Mouse (Mus musculus) midbrain, embryonic 12.5 days (tissue): ENCODE measurements around the gene Zic1. TPM values are rescaled to one million over a fixed set of nuclear protein-coding genes. Genes with fewer than 3 reads are reported as not detected.

Experiments
- ATAC-seq: fragments of 200-750 bp; cut with Nextera tagmentation; 2 replicates; pipeline ENCODE4 v1.8.0; 2017; ENCODE audit warnings: low read depth, moderate TSS enrichment, moderate library complexity; ENCODE audit not compliant: low FRiP score
- H3K27ac ChIP-seq: fragments of 300-500 bp; sonication (generic); replicated peaks from 2 replicates; pipeline ENCODE4 v1.5.1; 2016; ENCODE audit warnings: mild to moderate bottlenecking
- H3K27me3 ChIP-seq: fragments of 300-500 bp; sonication (generic); 2 replicates; pipeline ENCODE4 v1.6.1; 2016; ENCODE audit warnings: mild to moderate bottlenecking
- H3K36me3 ChIP-seq: fragments of 300-500 bp; sonication (generic); 2 replicates; pipeline ENCODE4 v1.6.1; 2016
- H3K4me1 ChIP-seq: fragments of 300-500 bp; sonication (generic); 2 replicates; pipeline ENCODE4 v1.6.1; 2016
- H3K4me2 ChIP-seq: fragments of 300-500 bp; sonication (generic); replicated peaks from 2 replicates; pipeline ENCODE4 v1.6.1; 2016; ENCODE audit warnings: mild to moderate bottlenecking, moderate library complexity
- H3K4me3 ChIP-seq: fragments of 300-500 bp; sonication (generic); 2 replicates; pipeline ENCODE4 v1.5.1; 2016; ENCODE audit warnings: mild to moderate bottlenecking
- H3K9ac ChIP-seq: fragments of 300-500 bp; sonication (generic); replicated peaks from 2 replicates; pipeline ENCODE4 v1.6.1; 2016; ENCODE audit warnings: mild to moderate bottlenecking, moderate library complexity
- H3K9me3 ChIP-seq: fragments of 300-500 bp; sonication (generic); 2 replicates; pipeline ENCODE4 v1.6.1; 2016; ENCODE audit warnings: mild to moderate bottlenecking
- WGBS: fragments of 180-500 bp; shearing (Covaris S2); methylation state at CpG from one replicate; pipeline ENCODE4 v1.1.7; 2016; 5-methylcytosine and 5-hydroxymethylcytosine counted together
- polyA plus RNA-seq: library from polyadenylated mRNA; unstranded; fragments of >200 nt; fragmentation: Nextera tagmentation; extraction: Ambion mirVana; gene quantifications from 2 replicates; pipeline ENCODE4 v1.2.1, GENCODE M21; 2016

Gene Zic1
- polyA plus RNA-seq = 11.9 and 17.2 TPM in 2 replicates

- Histone ChIP-seq H3K9ac (peak within 1 kb of the TSS; percentile 92), H3K4me2 (peak within 1 kb of the TSS; percentile 51), H3K36me3 (no peaks in the 10 kb centered on the region), H3K4me3 (peak within 1 kb of the TSS; percentile 79), H3K27me3 (peaks cover 69% of the 10 kb centered on the region), H3K9me3 (no peaks in the 10 kb centered on the region), H3K27ac (peak within 1 kb of the TSS; percentile 94), H3K4me1 (peaks cover 9% of the 10 kb centered on the region; the same call in 1 of the 2 replicates)
- WGBS = under 1% methylated on average over 33 of the region's 33 CpGs
- peak; percentile 84 for ATAC-seq
These were observed at the start of gene Zic1 for GRCm38 (mm10) chr9:91365664-91366063. TSS of gene Zic1 (minus strand) at chr9:91365810.

DNA sequence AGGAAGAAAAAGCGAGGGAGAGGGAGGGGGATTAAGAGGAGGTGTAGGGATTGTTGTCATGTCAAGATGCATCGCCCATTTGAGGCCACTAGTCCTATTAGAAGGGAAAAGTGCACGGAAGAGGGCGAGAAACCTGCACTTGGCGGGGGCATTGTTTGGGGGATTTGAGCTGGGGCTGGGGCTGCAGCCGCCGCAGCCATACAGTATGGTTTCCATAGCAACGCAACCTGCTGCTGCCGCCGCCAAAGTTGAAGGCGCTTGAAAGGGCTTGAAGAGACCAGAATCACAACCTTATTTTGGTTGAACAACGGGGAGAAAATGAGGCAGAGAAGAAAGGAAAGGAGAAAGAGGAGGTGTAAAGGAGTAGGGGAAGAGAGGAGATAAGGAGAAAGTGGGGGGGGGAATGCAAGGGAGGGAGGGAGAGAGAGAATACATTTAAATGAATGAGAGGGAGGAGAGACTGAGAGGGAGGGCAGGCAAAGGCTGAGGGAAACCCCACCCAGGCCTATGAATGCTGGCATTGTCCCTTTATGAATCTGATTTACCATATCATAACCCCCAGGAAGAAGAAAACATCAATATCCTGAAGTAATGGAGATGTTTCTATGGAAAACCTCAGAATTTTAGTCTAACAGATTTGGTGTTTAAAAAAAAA is 48.5 kb upstream of the Zic1 start:
- peak; percentile 89 for ATAC-seq
- Histone ChIP-seq H3K4me3 (peak overlapping the region; percentile 6; the same call in 1 of the 2 replicates), H3K27me3 (peaks cover 78% of the 10 kb centered on the region), H3K4me1 (peaks cover 25% of the 10 kb centered on the region), H3K27ac (peak overlapping the region; percentile 69), H3K4me2 (peak overlapping the region; percentile 44), H3K9ac (no peak overlapping the region), H3K9me3 (no peaks in the 10 kb centered on the region), H3K36me3 (no peaks in the 10 kb centered on the region)
- 0% methylated on average over 12 of the region's 12 CpGs for WGBS

DNA sequence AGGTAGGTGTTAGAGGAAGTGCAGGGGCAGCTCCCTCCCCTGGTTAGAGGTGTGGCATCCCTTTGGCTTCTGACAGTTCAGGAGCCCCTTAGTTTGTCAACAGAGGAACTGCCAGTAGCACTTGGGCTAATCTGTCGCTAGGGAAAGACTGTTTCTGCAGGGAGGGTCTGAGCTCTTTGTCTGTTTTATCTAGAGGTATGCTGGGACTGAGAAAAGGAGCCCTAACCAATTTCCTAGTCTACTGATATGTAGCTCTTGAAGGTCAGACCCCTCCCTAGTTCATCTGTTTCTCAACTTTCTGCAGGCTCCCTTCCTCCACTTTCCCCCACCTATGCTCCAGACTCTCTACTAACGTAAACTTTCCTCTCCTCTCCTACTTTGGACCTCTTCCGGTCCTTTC is 44.2 kb upstream of the Zic1 start:
- H3K4me3 ChIP-seq = 0 out of 2 replicates have a peak overlapping the region, but pooled peaks have one; percentile 10
- 0 out of 2 replicates have a peak, but pooled peaks cover 3% of the 10 kb centered on the region for H3K9me3 ChIP-seq
- H3K36me3 ChIP-seq = no peaks in the 10 kb centered on the region
- H3K9ac ChIP-seq = no peak overlapping the region
- H3K4me1 ChIP-seq = peaks cover 16% of the 10 kb centered on the region
- H3K4me2 ChIP-seq = peak overlapping the region; percentile 35
- H3K27ac ChIP-seq = no peak overlapping the region
- ATAC-seq = no peak
- H3K27me3 ChIP-seq = peaks cover 63% of the 10 kb centered on the region
- WGBS = 0% methylated on average over 3 of the region's 3 CpGs

- Histone ChIP-seq H3K9me3 (0 out of 2 replicates have a peak, but pooled peaks cover 3% of the 10 kb centered on the region), H3K36me3 (no peaks in the 10 kb centered on the region), H3K4me2 (peak overlapping the region; percentile 43), H3K27ac (peak overlapping the region; percentile 79), H3K4me3 (peak overlapping the region; percentile 36), H3K9ac (0 out of 2 replicates have a peak overlapping the region, but pooled peaks have one; percentile 32), H3K4me1 (0 out of 2 replicates have a peak, but pooled peaks cover 4% of the 10 kb centered on the region), H3K27me3 (peaks cover 74% of the 10 kb centered on the region)
- ATAC-seq = no peak
- under 1% methylated on average over 6 of the region's 6 CpGs for WGBS
These were observed 40.7 kb upstream of the Zic1 start for GRCm38 (mm10) chr9:91406258-91406763.

DNA sequence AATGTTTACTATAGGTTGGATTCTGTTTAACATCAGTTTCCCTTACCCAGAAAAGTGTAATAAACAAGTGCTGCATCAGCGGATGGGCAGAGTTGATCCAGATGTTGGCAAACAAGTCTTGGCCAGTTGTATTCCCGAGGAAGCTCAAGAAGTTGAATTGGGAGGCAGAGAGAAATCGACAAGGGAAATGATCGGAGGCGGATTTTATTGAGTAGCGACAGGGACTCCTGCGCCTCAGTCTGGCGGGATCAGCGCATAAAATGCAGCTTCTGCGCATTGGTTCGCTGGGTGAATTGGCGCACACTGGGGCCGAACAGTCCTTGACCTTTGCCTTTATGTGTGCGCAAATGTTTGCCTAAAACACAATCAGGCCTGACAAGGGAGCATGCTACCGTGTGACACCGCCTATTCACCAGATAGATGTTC is 40.2 kb upstream of the Zic1 start:
- Histone ChIP-seq H3K27ac (peak overlapping the region; percentile 79), H3K4me2 (peak overlapping the region; percentile 43), H3K36me3 (no peaks in the 10 kb centered on the region), H3K27me3 (peaks cover 76% of the 10 kb centered on the region), H3K9ac (peak overlapping the region; percentile 45), H3K4me3 (peak overlapping the region; percentile 36), H3K4me1 (0 out of 2 replicates have a peak, but pooled peaks cover 4% of the 10 kb centered on the region), H3K9me3 (0 out of 2 replicates have a peak, but pooled peaks cover 3% of the 10 kb centered on the region)
- ATAC-seq = no peak
- WGBS = 0% methylated on average over 16 of the region's 16 CpGs

DNA sequence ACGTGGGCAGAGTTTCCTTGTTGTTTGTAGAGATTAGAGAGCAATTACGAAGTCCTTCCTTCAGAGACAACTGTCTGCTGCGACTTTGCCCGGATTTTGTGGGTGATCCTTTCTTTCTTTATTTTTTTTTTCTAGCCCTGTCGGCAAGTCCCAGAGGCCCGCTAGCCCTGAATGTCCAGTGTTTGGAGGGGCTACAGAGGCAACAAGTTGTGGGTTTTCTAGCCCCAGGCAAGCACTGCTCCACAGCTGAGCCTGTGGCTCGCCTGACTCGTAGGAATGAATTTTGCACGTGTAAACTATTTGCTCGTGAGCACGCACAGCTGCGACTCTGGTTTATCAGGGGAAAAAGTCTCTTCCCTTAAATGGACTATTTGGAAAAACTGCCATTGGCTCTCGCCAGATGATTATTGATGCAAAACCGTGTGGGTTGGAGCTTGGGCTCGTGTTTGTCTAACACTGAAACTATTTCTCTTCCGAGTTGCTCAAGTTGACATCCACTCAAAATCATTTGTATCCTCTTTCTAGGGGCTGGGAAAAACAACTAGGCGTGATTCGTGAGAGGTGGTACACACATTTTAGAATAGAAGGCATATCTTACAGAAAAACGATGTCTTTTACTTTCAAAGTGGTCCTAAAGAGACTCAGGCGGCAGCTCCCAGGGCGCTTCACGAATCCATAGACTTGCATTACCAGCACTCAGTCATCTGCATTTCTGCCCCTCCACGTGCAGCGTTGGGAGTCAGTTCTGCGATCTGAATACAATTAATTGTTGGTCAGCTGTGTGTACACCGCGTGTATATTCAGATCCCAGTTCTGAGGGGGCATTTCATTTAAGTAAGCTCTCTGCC is 39.5 kb upstream of the Zic1 start:
- Histone ChIP-seq H3K36me3 (no peaks in the 10 kb centered on the region), H3K27ac (peak overlapping the region; percentile 79), H3K9me3 (0 out of 2 replicates have a peak, but pooled peaks cover 3% of the 10 kb centered on the region), H3K4me1 (0 out of 2 replicates have a peak, but pooled peaks cover 4% of the 10 kb centered on the region), H3K4me3 (peak overlapping the region; percentile 36), H3K4me2 (peak overlapping the region; percentile 43), H3K27me3 (peaks cover 75% of the 10 kb centered on the region), H3K9ac (peak overlapping the region; percentile 45)
- no peak for ATAC-seq
- under 1% methylated on average over 27 of the region's 27 CpGs for WGBS

- no peak for ATAC-seq
- Histone ChIP-seq H3K27me3 (peaks cover 76% of the 10 kb centered on the region), H3K4me1 (no peaks in the 10 kb centered on the region), H3K9me3 (0 out of 2 replicates have a peak, but pooled peaks cover 3% of the 10 kb centered on the region), H3K36me3 (no peaks in the 10 kb centered on the region), H3K4me3 (peak overlapping the region; percentile 36), H3K9ac (no peak overlapping the region), H3K4me2 (peak overlapping the region; percentile 28; the same call in 1 of the 2 replicates), H3K27ac (0 out of 2 replicates have a peak overlapping the region, but pooled peaks have one; percentile 11)
- 2% methylated on average over 13 of the region's 13 CpGs for WGBS
These were observed 38.6 kb upstream of the Zic1 start for GRCm38 (mm10) chr9:91404229-91404628.

DNA sequence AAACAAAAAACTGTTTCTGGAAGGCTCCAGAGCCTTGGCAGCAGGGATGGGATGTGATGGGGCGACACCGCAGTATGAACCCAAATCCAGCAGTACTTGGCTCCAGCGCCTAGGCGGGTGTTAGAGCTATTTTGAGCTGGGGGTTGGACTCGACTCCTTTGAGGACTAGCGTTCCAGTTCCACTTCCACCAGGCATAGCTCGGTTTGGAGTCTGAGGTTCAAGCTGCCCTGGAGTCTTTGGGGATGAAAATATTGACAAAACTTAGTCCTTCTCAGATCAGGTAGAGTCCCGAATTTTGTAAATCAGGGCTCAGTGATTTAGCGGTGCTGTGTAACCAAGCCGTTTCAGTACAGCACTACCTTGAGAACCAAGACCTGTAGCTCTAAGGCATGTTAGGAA is 35.9 kb upstream of the Zic1 start:
- no peak overlapping the region for H3K27ac ChIP-seq

GRCm38 (mm10) chr9:91400482-91401093 is 35.0 kb upstream of the Zic1 start:
- WGBS = 6% methylated on average over 8 of the region's 8 CpGs
- Histone ChIP-seq H3K4me1 (peaks cover 7% of the 10 kb centered on the region; the same call in 1 of the 2 replicates), H3K9ac (no peak overlapping the region), H3K27ac (no peak overlapping the region), H3K4me2 (no peak overlapping the region), H3K36me3 (no peaks in the 10 kb centered on the region), H3K27me3 (peaks cover 89% of the 10 kb centered on the region), H3K9me3 (no peaks in the 10 kb centered on the region), H3K4me3 (no peak overlapping the region)
- ATAC-seq = no peak

More for the DNA sequence above, 35.9 kb upstream of the Zic1 start:
- Histone ChIP-seq H3K4me2 (no peak overlapping the region), H3K9me3 (no peaks in the 10 kb centered on the region), H3K9ac (no peak overlapping the region), H3K4me1 (0 out of 2 replicates have a peak, but pooled peaks cover 2% of the 10 kb centered on the region), H3K4me3 (no peak overlapping the region), H3K36me3 (no peaks in the 10 kb centered on the region), H3K27me3 (peaks cover 90% of the 10 kb centered on the region)
- no peak for ATAC-seq
- WGBS = 4% methylated on average over 10 of the region's 10 CpGs

DNA sequence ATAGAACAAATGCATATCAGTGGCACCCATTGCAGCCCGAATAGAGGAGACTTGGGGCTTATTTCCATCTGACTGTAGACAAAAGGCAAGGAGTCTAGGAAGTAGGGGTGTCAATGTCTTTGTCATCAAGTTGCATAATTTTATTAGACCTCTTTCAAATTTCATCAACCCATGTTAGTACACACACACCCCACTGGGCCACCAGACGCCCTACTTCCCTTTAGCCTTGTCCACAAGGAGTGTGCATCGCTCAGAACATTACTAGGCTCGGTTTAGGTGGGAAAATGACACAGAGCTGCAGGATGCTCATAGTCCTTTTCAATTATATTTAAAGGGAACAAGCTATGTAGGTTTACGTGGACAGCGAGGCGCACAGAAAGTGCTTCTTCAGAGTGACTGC is 34.4 kb upstream of the Zic1 start:
- H3K4me3 ChIP-seq = no peak overlapping the region
- peaks cover 89% of the 10 kb centered on the region for H3K27me3 ChIP-seq
- ATAC-seq = no peak
- H3K9ac ChIP-seq = no peak overlapping the region
- H3K9me3 ChIP-seq = no peaks in the 10 kb centered on the region
- no peak overlapping the region for H3K4me2 ChIP-seq
- H3K36me3 ChIP-seq = no peaks in the 10 kb centered on the region
- WGBS = 15% methylated on average over 7 of the region's 7 CpGs
- no peak overlapping the region for H3K27ac ChIP-seq
- peaks cover 13% of the 10 kb centered on the region for H3K4me1 ChIP-seq

DNA sequence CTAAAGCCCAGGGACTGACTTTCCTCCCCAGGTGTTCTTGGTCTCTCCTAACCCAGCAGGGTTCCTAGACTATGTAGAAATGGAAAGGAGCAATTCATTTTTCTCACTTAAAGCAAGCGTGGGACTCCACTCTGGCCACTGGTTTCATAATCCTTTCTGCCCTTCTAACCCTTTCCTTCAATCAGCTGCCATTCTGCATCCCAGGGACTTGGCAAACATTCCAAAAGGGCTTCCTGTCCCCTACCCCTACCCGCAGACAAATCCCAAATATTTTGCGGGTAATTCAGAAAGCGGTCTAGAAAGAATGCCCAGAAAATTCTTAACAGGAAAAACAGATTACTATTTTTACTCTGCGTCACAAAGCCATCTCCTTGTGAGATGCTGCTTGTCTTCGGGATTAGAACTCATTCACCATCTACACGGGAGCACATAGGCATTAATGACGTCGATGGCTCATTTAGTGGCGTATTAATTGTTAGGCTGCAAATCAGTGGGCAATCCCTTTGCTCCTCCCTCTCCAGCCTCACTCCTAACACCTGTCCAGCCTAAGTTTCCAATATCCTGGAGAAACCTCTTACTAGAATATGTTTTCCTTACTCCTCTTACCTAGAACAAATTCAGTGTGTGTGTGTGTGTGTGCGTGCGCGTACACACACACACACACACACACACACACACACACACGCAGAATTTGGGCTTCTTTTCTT is 29.6 kb upstream of the Zic1 start:
- Histone ChIP-seq H3K27me3 (peaks cover 88% of the 10 kb centered on the region), H3K27ac (no peak overlapping the region), H3K4me1 (peaks cover 30% of the 10 kb centered on the region), H3K4me2 (peak overlapping the region; percentile 15; the same call in 1 of the 2 replicates), H3K9ac (no peak overlapping the region), H3K4me3 (no peak overlapping the region), H3K9me3 (no peaks in the 10 kb centered on the region), H3K36me3 (no peaks in the 10 kb centered on the region)
- WGBS = 5% methylated on average over 14 of the region's 14 CpGs
- no peak for ATAC-seq
